Mouse (Mus musculus) monocyte, adult 2 months (primary cell): ENCODE measurements around the gene Asb16.

Experiments
- DNase-seq, 2 experiments: peaks; one replicate each; pipeline ENCODE4 v3.0.0; 2022; ENCODE audit warnings: low spot score in 2 of 2, low read depth in 1 of 2

Gene Asb16

DNA sequence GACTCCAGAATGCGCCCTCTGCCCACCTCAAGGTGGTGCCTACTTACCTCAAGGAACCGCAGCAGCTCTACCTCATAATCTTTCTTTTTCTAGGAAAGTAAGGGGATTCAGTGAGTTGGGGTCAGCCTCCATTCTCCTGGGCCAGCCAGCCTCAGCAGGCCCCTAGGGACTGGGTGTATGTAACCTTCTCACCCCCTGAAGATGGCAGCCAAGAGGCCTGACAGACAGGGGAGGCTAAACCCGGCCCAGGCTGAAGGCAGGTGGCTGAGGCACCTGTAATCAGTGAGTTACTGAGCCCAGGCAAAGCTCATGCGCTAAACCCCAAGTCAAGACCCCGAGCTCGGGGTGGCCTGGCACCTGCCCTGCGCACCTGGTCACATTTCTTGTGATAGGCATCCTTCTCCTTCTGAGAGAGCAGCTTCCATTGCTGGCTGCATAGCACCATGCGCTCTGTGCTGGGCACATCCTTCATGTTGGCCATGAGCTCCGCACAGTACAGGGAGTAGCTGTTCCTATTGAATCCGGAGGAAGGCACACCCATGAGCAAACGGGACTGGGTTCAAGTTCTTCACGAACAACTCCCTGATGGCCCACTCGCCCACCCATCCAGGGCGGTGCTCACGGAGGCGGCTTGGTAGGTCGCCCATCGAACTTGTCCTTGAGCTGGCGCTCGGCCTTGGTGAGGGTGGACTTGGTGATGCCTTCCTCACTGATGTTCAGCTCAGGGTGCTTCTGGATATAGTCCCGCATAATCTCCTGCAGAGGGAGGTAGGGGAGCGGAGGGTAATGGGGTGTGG lies 41.5 kb downstream of the Asb16 start:
- DNase-seq, result no peak

DNA sequence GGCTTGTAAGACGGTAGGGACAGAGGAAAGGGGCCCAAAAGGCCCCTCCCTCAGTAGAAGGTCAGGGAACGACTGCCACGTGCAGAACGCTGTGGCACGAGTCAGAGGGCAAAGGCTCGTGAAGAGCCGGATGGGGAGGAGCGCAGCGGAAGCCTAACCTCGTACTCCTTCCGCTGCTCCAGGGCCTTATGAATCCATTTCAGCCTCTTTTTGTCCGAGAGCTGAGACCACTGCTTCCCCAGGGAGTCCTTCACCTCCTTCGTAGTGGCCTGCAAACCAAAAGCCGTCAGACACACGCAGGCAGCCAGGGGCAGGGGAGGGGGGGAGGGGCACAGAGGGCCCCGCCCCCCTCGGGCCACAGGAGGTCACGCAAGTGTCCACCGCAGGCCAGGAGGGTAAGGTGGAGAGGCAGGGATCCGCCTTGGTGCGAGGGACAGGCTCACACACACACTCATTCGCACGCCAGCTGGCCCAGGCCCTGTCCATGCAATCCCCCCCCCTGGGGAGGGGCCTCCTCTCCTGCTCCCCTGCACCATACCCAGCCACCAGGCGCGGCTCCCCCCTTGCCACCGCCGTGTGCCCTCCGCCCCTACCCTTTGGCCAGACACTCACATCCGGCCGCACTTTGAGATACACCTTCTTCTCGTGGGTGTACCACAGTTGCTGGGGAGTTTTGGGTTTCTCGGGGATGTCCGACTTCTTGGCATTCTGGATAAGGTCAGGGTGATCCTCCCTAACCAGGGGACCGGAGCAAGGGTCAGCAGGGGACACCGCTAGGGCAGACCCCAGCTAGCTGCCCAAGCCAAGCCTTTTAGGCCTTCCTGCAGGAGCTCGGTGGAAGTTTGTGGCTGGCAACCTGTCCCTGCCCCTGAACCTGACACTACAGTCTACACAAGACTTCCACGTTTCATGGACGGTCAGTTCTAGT lies 42.5 kb downstream of the Asb16 start:
- no peak for DNase-seq

DNA sequence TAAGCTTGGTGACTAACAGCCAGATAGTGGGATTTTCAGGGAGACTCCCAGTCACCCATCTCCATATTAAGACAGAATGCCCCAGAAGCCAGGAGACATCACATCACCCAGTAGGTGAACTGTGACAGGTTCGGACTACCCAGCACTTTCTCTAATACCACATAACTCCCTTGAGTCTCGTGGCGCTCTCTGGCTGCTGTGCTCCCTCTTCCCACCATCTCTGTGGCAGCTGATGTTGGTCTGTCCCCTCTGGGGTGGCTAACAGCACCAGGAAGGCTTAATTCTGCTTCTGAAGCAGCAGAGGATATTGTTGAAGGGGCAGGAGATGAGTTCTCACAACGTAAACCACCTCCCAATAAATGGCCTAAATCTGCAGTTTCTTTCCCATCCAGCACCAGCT lies 43.4 kb downstream of the Asb16 start:
- DNase-seq, result no peak

DNA sequence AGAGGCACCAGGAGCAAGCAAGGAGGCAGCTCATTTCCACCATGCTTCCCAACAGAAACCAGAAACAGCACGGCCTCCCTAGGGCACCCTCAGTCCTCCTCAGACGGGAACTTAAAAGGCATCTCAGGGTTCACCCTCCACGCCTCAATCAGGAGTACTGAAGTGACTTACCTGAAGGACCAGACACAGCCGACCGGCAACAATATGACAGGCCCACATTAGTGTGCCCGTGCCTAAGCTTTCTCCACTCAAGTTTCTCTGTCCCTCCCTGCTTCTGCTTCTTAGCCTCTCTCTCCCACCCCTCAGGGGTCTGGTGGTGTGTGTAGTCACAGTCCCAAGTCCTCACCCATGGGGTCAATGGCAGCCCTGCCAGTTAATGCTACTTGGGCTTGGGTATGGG lies 44.0 kb downstream of the Asb16 start:
- DNase-seq, result no peak

DNA sequence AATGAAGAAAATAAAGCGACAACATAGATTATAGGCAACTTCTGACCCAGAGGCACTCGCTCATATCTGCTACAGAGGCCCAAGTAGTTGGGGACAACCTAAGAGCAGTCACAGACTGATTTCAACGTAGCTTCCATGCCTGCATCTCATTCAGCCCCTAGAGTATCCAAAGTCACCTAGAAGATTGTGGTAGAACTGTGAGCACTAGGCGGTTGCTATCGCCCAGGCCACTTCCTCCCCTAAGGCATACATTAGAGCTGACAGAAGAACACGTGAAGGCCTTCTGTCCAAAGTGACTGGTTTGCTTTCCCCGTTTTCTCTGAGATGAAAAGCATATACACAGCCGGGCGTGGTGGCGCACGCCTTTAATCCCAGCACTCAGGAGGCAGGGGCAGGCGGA lies 45.8 kb downstream of the Asb16 start:
- no peak for DNase-seq

DNA sequence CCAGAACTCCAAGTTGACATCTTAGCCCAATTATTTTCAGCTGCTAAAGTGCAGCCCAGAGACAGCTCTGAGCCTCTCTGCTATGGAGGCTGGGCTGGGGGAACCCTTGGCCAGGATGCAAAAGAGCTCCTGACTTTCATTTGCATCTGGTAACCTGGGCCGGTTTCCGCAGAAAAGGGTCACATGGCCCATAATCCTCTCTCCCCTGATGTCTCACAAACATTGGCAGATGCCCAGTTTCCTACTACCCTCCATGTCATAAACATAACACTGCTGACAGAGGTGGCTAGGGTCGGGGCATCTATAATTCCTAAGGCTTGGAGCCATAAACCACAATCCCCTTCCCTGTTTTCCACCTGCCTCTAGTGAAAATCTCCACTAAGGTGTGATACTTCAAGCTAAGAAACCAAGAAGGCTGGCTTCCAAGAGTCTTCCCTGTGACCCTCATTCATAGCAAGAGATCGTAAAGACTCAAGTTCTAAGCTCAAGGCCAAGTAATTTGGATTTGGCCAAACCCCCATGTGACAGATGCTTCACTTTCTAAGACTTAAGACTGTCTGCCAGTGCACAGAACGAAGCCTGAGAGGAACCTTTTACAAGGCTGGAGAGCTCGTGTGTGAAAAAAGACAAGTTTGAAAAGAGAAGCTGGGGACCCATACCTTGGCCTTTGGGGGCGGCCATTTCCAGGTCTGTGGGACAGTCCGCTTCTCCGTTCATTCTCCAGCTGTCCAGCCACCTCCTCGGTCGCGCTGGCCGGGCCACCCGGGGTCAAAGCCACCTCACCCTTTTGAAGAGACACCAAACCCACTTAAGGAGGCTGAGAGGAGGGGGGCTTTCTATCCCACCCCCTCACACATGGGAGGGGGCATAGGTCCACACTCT lies 47.4 kb downstream of the Asb16 start:
- no peak for DNase-seq

DNA sequence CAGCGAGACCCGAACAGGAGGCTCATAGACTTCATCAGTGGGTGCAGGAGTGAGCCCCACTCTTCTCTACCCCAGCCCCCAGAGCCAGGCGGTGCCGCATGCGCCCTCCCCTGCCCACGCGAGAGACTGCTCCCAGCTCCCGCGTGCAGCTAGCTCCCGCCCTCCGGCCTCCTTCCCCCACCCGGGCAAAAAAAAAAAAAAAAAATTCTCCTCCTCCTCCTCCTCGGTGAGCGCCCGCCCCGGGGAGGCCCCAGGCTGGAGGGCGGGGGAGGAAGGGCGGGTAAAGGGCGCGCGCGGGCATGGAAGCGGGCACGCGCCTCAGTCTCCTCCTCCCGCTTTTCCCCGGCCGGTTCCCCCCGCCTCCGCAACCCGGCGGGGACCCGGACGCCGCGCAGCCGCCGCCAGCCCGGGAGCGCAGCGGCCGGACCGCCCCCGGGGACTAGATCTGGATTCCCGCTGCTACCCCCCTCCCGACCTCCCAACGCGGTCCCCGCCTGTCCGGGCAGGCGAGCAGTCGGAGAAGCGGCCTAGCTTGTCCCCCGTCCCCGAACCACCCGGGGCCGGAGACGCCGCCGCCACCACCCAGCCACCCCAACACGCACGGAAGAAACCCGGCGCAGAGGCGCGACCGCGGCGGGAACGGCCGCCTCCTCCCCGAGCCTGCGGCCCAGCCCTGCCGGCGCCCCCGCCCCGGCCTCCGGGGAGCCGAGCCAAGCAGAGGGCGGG lies 48.2 kb downstream of the Asb16 start:
- peak in 1 of 2 experiments; percentile 69 for DNase-seq

DNA sequence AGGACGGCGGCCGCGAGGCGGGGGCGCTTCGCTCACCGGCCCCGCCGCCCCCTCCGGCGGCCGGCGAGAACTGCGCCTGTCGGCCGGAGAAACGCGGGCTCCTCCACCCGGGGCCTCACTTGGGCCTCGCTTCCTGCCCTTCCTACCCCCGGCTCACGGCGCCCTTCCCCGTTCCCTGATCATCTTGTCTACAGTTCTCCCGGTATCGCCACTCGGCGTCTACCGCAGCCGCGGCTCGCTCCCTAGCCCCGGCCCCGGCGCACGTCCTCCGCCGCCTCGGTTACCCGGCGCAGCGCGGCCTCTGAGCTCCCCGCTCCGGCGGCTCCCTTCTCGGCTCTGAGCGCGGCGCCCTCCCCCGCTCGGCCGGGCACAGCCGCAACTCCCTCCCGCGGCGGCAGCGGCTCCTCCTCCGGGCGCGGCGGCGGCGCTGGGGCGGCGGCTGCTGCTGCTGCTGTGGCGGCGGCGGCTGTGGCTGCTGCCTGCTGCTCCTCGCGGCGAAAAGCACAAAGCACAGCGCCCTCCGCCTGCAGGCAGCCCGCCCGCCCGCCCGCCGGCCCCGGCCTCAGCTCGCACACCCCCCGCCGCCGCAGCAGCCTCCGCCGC lies 48.9 kb downstream of the Asb16 start:
- peak in 1 of 2 experiments; percentile 46 for DNase-seq

DNA sequence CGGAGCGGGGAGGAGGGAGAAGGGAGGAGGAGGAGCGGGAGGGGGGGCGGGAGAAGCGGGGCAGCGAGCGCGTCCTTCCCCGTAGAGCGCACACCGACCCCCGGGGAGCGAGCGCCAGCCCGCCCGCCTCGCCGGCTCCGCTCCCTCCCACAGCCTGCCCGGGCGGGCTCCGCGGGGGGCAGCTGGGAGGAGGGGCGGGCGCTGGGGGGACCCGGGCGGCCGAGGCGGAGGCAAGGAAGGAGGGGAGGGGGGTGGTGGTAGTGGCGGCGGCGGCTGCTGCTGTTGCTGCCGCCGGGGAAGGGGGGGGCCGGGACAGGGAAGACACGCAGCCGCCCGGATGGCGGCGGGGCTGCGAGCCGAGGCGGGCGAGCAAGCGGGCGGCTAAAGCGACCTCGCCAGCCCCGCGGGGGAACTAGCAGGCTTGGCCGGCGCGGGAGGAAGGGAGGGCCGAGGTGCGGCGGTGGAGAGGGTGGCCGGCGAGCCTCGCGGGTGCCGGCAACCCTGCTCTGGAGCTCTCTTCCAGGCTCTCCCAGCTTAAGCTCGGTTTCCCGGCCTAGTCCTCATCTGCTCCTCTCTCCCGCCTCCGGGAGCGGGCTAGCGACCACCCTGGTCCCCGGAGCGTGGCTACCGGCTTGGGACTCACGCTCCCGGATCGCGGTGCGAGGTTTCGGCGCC lies 49.5 kb downstream of the Asb16 start:
- no peak for DNase-seq

DNA sequence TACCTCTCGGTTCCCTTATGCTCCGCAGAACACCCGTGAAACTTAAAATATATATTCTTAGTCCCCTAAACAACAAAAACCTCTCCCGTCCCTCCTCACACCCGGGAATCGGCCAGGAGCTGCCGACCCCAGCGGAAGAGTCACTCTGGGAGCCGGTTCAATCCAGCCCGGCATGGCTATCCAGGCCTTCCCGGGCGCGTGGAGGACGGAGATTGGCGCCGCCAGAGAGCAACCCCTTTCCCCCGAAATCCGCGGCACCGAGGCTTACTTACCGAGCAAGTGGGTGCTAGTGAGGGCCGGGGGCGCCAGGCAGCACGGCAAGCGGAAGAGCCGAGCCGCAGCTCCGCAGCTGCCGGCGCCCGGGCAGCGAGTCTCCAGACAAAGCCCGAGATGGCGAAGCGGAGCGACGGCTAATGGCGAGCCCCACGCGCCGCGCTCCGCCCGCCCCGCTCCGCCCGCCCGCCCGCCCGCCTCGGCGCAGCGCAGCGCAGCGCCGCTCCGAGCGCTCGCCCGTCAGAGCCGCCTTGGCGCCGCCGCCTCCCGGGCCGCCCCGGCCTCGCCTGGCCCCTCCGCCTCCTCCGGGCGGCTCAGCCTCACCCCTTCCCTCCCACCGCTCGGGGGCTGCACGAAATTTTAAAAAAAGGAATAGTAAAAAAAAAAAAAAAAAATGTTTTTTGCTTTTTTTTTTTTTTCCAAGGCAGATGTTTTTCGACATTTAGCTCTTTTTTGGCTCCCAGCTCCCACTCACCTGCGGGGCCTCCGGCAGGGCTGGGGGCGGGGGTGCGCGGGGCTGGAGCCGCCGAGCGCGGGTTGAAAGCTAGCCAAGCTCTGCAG lies 50.2 kb downstream of the Asb16 start:
- no peak for DNase-seq

DNA sequence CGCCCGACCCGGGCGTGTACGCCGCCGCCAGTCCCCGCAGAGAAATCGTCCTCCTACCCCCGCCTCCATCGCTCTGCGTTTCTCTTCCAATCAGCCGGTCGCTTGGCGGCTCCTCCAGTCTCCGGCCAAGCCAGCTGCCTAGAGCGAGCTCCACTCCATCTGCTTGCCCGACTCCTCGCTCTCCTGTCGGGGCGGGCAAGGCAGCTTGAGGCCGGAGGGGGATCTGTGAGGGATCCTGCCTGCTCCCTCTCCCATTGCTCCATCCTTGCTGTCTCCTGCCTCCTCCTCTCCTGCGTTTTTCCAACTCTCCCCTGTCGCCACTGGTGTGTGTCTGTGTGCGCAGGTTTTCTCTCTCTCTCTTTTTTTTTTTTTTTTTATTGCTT lies 50.9 kb downstream of the Asb16 start, which contains the start of gene Ubtf:
Ubtf (minus strand) TSS at position 333 of the 383 bp plus-strand sequence.
- DNase-seq, result peak in 1 of 2 experiments; percentile 47

DNA sequence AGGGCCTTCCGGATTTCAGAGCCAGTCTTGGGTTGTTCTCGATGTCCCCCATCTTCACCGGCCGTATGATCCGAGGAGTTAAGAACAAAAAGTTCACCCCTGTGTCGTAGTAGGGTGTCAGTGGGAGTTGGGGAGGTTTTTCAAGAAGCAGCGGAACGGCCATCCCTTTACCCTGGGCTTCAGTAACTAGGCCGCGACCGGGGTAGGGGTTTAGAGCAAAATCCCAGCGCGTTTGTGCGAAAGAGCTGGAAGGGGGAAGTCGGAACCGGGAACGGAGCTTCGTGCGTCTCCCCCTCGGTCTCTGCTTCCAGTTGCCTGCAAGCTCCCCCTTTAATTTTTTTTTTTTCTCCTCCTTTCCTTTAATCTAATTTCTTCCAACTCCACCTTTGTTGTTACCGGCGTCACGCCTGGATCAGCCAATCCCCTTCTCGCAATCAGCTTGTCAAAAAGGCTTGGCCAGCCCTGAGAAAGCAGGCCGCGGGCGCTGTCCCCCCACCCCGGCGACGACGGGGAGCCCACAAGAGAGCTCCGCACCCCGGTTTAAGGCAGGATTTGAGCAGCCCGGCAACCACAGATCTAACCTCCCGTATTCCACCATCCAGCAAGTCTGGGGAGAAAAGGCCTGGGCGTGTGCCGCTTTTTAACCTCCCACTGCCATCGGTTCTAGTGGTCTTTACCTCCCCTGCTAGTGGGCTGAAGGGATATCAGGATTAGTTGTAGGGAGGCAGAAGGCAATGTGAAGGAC lies 51.6 kb downstream of the Asb16 start:
- DNase-seq, result peak in 1 of 2 experiments; percentile 36

DNA sequence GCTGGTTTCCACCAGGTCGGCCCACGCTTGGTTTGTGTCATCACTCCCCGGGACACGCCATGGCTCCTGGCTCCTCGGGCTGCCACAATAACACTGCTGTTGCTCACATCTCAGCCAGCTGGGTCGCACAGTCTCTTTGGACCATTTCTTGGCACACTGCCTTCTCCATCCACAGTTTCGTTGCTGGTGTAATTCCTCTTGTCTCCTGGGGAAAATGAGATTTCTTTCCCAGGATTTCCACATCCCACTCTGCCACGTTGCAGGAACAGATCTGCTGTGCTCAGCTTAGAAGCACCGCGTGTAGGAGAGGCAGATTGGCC lies 52.1 kb downstream of the Asb16 start:
- DNase-seq, result no peak

DNA sequence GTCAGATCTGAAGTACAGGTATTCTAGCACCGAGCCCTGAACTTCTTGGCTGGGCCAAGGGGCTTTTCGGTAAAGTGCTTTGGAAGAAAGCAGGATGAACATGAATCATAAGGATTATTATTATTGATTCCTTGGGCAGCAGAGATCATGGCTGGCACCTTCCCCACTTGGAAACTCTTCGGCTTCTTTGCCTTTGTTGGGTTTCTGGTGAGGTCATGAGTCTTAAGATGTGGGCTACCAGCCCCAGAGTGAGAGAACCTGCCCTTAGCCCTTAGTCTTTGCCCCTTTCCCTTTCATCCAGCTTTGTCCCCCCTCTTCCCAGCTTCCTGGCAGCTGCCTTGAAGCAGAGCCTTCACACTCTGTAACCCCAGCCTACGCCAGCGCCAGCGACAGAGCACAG lies 53.4 kb downstream of the Asb16 start:
- no peak for DNase-seq

DNA sequence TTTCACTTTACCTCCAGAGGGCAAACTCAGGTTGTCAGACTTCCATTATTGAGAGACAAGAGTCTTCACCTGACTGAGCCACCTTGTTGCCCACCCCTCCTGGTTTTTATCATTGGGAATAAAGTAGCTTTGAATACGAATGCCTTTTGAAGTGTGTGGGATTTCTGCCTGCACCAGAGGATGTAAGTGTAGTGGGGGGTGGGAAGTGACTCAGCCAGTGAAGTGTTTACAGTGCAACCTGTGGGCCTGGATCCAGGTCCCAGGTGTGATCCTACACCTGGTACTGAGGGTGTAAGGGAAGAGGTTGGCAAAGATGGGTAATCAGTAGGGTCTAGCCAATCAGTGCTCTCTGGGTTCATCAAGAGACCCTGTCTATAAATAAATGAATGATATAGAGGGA lies 55.0 kb downstream of the Asb16 start:
- DNase-seq, result no peak

DNA sequence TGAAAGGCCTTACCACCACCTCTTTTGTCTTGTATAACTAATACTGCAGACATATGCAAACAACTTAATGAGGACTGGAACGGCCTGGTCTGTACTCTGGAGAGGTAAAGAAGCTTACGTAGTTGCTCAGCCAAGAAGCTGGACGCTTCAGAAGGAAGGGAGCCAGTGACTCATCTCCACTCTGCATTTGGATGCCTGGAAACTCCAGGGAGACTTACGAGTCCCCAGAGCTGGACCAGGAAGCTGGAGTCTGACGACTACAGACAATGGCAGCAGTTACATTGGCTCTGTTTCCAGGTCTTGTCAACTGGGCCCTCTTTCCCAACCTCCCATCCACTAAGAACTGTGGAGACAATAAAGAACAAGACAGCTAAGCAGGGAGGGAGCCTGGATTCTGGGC lies 58.7 kb downstream of the Asb16 start:
- DNase-seq, result no peak

DNA sequence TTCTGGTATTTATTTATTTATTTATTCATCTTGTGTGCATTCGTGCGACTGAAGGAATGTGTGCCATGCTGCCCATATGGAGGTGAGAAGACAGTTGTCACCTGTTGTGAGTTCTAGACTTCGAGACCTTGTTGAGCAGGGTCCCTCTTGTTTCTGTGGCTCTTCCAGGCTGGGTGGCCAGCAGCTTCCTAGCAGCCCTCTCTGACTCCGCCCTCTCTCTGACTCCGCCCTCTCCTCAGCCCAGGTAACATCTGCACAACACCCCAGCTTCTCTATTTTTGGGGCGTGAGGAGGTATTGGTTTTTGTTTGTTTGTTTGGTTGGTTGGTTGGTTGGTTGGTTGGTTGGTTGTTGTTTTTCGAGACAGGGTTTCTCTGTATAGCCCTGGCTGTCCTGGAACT lies 59.3 kb downstream of the Asb16 start:
- DNase-seq, result no peak
